Mouse (Mus musculus) midbrain, embryonic 10.5 days (tissue): Measurements from ENCODE around the gene Reg4. TPM values are rescaled to one million over a fixed set of nuclear protein-coding genes. Genes with fewer than 3 reads are reported as not detected.

Experiments
- DNase-seq: peaks from one replicate; pipeline ENCODE4 v3.0.0-alpha.2; 2017; ENCODE audit warnings: low spot score
- H3K27ac ChIP-seq: fragments of 300-500 bp; sonication (generic); replicated peaks from 2 replicates; pipeline ENCODE4 v1.5.1; 2016; ENCODE audit warnings: mild to moderate bottlenecking
- H3K27me3 ChIP-seq: fragments of 300-500 bp; sonication (generic); 2 replicates; pipeline ENCODE4 v1.6.1; 2016; ENCODE audit warnings: low read depth, mild to moderate bottlenecking; ENCODE audit not compliant: poor library complexity, severe bottlenecking
- H3K36me3 ChIP-seq: fragments of 300-500 bp; sonication (generic); 2 replicates; pipeline ENCODE4 v1.6.1; 2016; ENCODE audit warnings: mild to moderate bottlenecking, moderate library complexity
- H3K4me1 ChIP-seq: fragments of 300-500 bp; sonication (generic); 2 replicates; pipeline ENCODE4 v1.6.1; 2016
- H3K4me3 ChIP-seq: fragments of 300-500 bp; sonication (generic); 2 replicates; pipeline ENCODE4 v1.5.1; 2016; ENCODE audit warnings: mild to moderate bottlenecking, moderate library complexity
- H3K9me3 ChIP-seq: fragments of 300-500 bp; sonication (generic); replicated peaks from 2 replicates; pipeline ENCODE4 v1.6.1; 2016; ENCODE audit warnings: mild to moderate bottlenecking
- WGBS: fragments of 180-500 bp; shearing (Covaris S2); methylation state at CpG from one replicate; pipeline ENCODE4 v1.1.7; 2016; 5-methylcytosine and 5-hydroxymethylcytosine counted together
- polyA plus RNA-seq: library from polyadenylated mRNA; unstranded; fragments of >200 nt; fragmentation: Nextera tagmentation; extraction: Ambion mirVana; gene quantifications from 2 replicates; pipeline ENCODE4 v1.2.1, GENCODE M21; 2016

Reg4 gene
- polyA plus RNA-seq, 1 experiment from 2014 or later: not detected

GRCm38 (mm10) chr3:98267249-98267651 is 45.3 kb downstream of the Reg4 start:
- Histone ChIP-seq H3K27me3 (no peaks in the 10 kb centered on the region), H3K36me3 (no peaks in the 10 kb centered on the region), H3K27ac (peak overlapping the region; percentile 79), H3K4me1 (peaks cover 19% of the 10 kb centered on the region), H3K9me3 (no peaks in the 10 kb centered on the region), H3K4me3 (no peak overlapping the region)
- peak; percentile 34 for DNase-seq
- 13% methylated on average over 6 of the region's 6 CpGs for WGBS

GRCm38 (mm10) chr3:98273623-98274398 is 51.9 kb downstream of the Reg4 start:
- Histone ChIP-seq H3K4me3 (no peak overlapping the region), H3K27me3 (no peaks in the 10 kb centered on the region), H3K27ac (peak overlapping the region; percentile 57; the same call in 1 of the 2 replicates), H3K9me3 (no peaks in the 10 kb centered on the region), H3K4me1 (peaks cover 10% of the 10 kb centered on the region), H3K36me3 (no peaks in the 10 kb centered on the region)
- 61% methylated on average over 11 of the region's 11 CpGs for WGBS
- no peak for DNase-seq

- WGBS: 88% methylated on average over 4 of the region's 4 CpGs
- no peak overlapping the region for H3K4me3 ChIP-seq
- no peaks in the 10 kb centered on the region for H3K27me3 ChIP-seq
- no peak for DNase-seq
- H3K27ac ChIP-seq: no peak overlapping the region
- peaks cover 14% of the 10 kb centered on the region for H3K4me1 ChIP-seq
- no peaks in the 10 kb centered on the region for H3K9me3 ChIP-seq
- H3K36me3 ChIP-seq: no peaks in the 10 kb centered on the region
These were observed 57.7 kb downstream of the Reg4 start for GRCm38 (mm10) chr3:98279682-98280081.

- peak within 1 kb of the TSS; percentile 49 for H3K27ac ChIP-seq
- no peak for DNase-seq
These were observed 58.4 kb downstream of the Reg4 start, which contains the start of gene Hmgcs2 for GRCm38 (mm10) chr3:98280204-98280932. Hmgcs2 (plus strand) TSS chr3:98280435.

GRCm38 (mm10) chr3:98280933-98281678 is 59.1 kb downstream of the Reg4 start:
- Histone ChIP-seq H3K27ac (0 out of 2 replicates have a peak overlapping the region, but pooled peaks have one; percentile 14), H3K27me3 (no peaks in the 10 kb centered on the region), H3K36me3 (no peaks in the 10 kb centered on the region), H3K4me1 (peaks cover 14% of the 10 kb centered on the region), H3K4me3 (no peak overlapping the region), H3K9me3 (no peaks in the 10 kb centered on the region)
- peak; percentile 65 for DNase-seq
- 49% methylated on average over 12 of the region's 12 CpGs for WGBS

More at GRCm38 (mm10) chr3:98280204-98280932, 58.4 kb downstream of the Reg4 start, which contains the start of gene Hmgcs2:
- no peak within 1 kb of the TSS for H3K4me3 ChIP-seq
- H3K4me1 ChIP-seq: peaks cover 14% of the 10 kb centered on the region
- WGBS: 63% methylated on average over 14 of the region's 14 CpGs
- H3K9me3 ChIP-seq: no peaks in the 10 kb centered on the region
- no peaks in the 10 kb centered on the region for H3K27me3 ChIP-seq
- no peaks in the 10 kb centered on the region for H3K36me3 ChIP-seq

- Histone ChIP-seq H3K4me1 (peaks cover 14% of the 10 kb centered on the region), H3K4me3 (no peak overlapping the region), H3K36me3 (no peaks in the 10 kb centered on the region), H3K9me3 (0 out of 2 replicates have a peak, but pooled peaks cover 4% of the 10 kb centered on the region), H3K27me3 (no peaks in the 10 kb centered on the region), H3K27ac (no peak overlapping the region)
- 92% methylated on average over 8 of the region's 8 CpGs for WGBS
- no peak for DNase-seq
These were observed 60.5 kb downstream of the Reg4 start for GRCm38 (mm10) chr3:98282422-98282821.

- Histone ChIP-seq H3K4me3 (no peak overlapping the region), H3K27ac (no peak overlapping the region), H3K27me3 (no peaks in the 10 kb centered on the region), H3K36me3 (no peaks in the 10 kb centered on the region), H3K9me3 (0 out of 2 replicates have a peak, but pooled peaks cover 4% of the 10 kb centered on the region), H3K4me1 (peaks cover 14% of the 10 kb centered on the region)
- 86% methylated on average over 5 of the region's 5 CpGs for WGBS
- no peak for DNase-seq
These were observed 61.2 kb downstream of the Reg4 start for GRCm38 (mm10) chr3:98283205-98283604.

Other genes with a start within 250 kb of the Reg4 start
- 16.1 and 16.6 TPM in 2 replicates for gene Notch2, start 208.6 kb upstream of the Reg4 start, polyA plus RNA-seq
- not detected in 2 replicates for gene Adam30, start 61.5 kb upstream of the Reg4 start, polyA plus RNA-seq
- 1.7 and 3.8 TPM in 2 replicates for gene Hmgcs2, start 58.3 kb downstream of the Reg4 start, polyA plus RNA-seq
- 386 and 388 TPM in 2 replicates for gene Phgdh, start 117.8 kb downstream of the Reg4 start, polyA plus RNA-seq
- gene Zfp697, start 160.3 kb downstream of the Reg4 start, polyA plus RNA-seq: 6.8 and 8.3 TPM in 2 replicates
- not detected in 2 replicates for gene Gm4450, start 235.0 kb downstream of the Reg4 start, polyA plus RNA-seq